Mouse (Mus musculus) testis, adult 2 months (tissue): ENCODE results near the gene Deaf1.

ENCODE experiments used
- CTCF ChIP-seq: fragments of 200-500 bp; IDR thresholded peaks from 2 replicates; pipeline ENCODE4 v1.5.1; 2012; ENCODE audit warnings: low read depth, mild to moderate bottlenecking, inconsistent platforms, low read length, moderate library complexity; ENCODE audit not compliant: control insufficient read depth, insufficient read depth, insufficient replicate concordance
- POLR2A ChIP-seq: fragments of 200-500 bp; IDR thresholded peaks from 2 replicates; pipeline ENCODE4 v1.6.1; 2012; ENCODE audit warnings: low read depth, mild to moderate bottlenecking, inconsistent platforms, low read length, moderate library complexity; ENCODE audit not compliant: control insufficient read depth

DNA sequence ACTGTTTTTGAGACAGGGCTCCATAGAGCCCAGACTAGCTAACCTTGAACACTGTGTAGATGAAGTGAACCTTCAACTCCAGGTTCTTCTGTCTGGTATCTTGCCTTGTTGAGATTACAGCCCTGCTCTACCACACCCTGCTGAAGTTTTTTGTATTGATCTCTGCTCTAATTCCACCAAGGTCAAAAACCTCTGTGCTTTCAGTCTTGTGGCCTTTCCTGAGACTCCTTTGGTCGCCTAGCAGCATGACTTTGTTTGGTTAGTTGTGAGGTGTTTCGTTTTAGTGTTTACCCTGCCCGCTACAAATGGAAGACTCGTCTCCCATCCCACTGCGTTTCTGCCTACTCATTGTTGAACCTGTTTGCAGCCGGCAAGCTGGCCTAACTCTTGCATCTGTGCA is 23.6 kb upstream of the Deaf1 start:
- TF ChIP-seq CTCF, result no peak
- TF ChIP-seq POLR2A, result no peak
